In the genomic region with DNA sequence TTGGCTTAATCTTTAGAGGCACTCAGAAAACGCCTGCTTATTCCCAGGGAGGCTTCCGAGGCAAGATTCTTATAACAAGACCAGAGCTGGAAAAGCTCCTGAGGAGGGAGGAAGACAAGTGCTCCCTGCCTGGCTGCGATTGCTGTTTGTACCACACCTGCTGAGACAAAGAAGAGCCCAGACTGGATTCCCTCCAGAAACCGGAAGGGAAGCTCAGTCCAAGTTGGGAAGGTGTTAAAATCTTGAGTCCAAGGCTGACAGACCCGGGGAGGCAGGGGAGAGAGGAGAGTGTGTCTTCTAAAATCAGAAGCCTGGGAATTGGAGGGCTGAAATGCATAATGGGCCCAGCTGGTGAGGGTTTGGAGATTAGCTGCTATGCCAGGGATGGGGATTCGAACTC, we compare ENCODE assay signal across 15 mouse cellular contexts. TPM values are rescaled to one million over a fixed set of nuclear protein-coding genes. Genes with fewer than 3 reads are reported as not detected.
DNase-seq lines count a peak whose midpoint lies in the region; ATAC-seq lines count a peak whose summit lies in the region.
"Had no signal": no experiment of that assay in that cellular context is flagged by ENCODE, and none has a peak within 500 bp of the region (broad histone marks: within the 10 kb centered on the region; RNA-seq: fewer than 3 reads in every experiment).

No protein-coding gene starts in this region.

- H3K4me2 ChIP-seq in hindbrain, embryonic 14.5 days (replicated peaks), result 0 out of 2 replicates have a peak overlapping the region, but pooled peaks have one; percentile 2
- H3K4me2 ChIP-seq: embryonic facial prominence, embryonic 15.5 days had no signal

- peaks cover 16% of the 10 kb centered on the region; the same call in 1 of the 2 replicates for H3K4me1 ChIP-seq in hindbrain, embryonic 14.5 days (replicated peaks; ENCODE audit: control insufficient read depth, insufficient read depth, low read length)
- H3K4me1 ChIP-seq: embryonic facial prominence, embryonic 15.5 days had no signal

- H3K4me3 ChIP-seq in hindbrain, embryonic 14.5 days (replicated peaks; ENCODE audit: low read length), result no peak overlapping the region
- H3K4me3 ChIP-seq: embryonic facial prominence, embryonic 15.5 days had no signal

- H3K9ac ChIP-seq in hindbrain, embryonic 14.5 days, result no peak overlapping the region
- H3K9ac ChIP-seq: embryonic facial prominence, embryonic 15.5 days had no signal

- peak overlapping the region; percentile 57 for H3K27ac ChIP-seq in hindbrain, embryonic 14.5 days
- H3K27ac ChIP-seq: embryonic facial prominence, embryonic 15.5 days had no signal

- no peaks in the 10 kb centered on the region for H3K36me3 ChIP-seq in hindbrain, embryonic 14.5 days (replicated peaks; ENCODE audit: control insufficient read depth, insufficient read depth)
- H3K36me3 ChIP-seq: embryonic facial prominence, embryonic 15.5 days had no signal

- no peaks in the 10 kb centered on the region for H3K27me3 ChIP-seq in hindbrain, embryonic 14.5 days (ENCODE audit: control insufficient read depth, insufficient read depth, low read length)
- H3K27me3 ChIP-seq: embryonic facial prominence, embryonic 15.5 days had no signal

- H3K9me3 ChIP-seq in hindbrain, embryonic 14.5 days (ENCODE audit: control insufficient read depth, low read length), result no peaks in the 10 kb centered on the region
- H3K9me3 ChIP-seq: embryonic facial prominence, embryonic 15.5 days had no signal

- peak; percentile 73 for DNase-seq in cerebellum, adult 11-12 months
- DNase-seq in cerebellum, adult 11 months, result no peak
- DNase-seq in right cerebral cortex, adult 18-20 months, result peak; percentile 72
- DNase-seq in right cerebral cortex, postnatal 4 days, result no peak
- DNase-seq in hindbrain, embryonic 14.5 days (ENCODE audit: low spot score), result no peak
- DNase-seq in telencephalon, adult 2 months (ENCODE audit: low read depth, low spot score), result peak; percentile 80
- no peak for DNase-seq in kidney, postnatal 25 days
- no peak for DNase-seq in lung, postnatal 14 days
- DNase-seq: adrenal gland, postnatal 25 days; heart, adult 18-20 months; heart, postnatal 14 days; kidney, adult 2 months had no signal

- WGBS in hindbrain, embryonic 14.5 days, result 48% methylated on average over 6 of the region's 6 CpGs

- ATAC-seq in hindbrain, embryonic 14.5 days (ENCODE audit: low FRiP score), result no peak

RNA-seq across cellular contexts. Expression of a gene that starts 55.5 kb away (rescaled TPM):
- 14.7 and 15.4 TPM in 2 replicates for polyA plus RNA-seq in hindbrain, embryonic 14.5 days (2014; fragmentation: Nextera tagmentation; extraction: Ambion mirVana)
- polyA plus RNA-seq: limb, embryonic 11.5 days; liver, embryonic 16.5 days had no signal

Comparison
In these comparisons a context has a peak if more than half of its experiments do, and no peak if none do; other contexts are left out.
1. DNase-seq: peak in cerebellum, adult 11-12 months (single experiment), right cerebral cortex, adult 18-20 months (single experiment) and telencephalon, adult 2 months (single experiment); none in cerebellum, adult 11 months (single experiment), right cerebral cortex, postnatal 4 days (single experiment), hindbrain, embryonic 14.5 days (single experiment), kidney, postnatal 25 days (0 of 2) and lung, postnatal 14 days (single experiment).